Mouse (Mus musculus) MEL (cell line): Measurements from ENCODE around the gene Oas2. TPM values are rescaled to one million over a fixed set of nuclear protein-coding genes. Genes with fewer than 3 reads are reported as not detected.

Experiments
- DNase-seq: peaks from one replicate; pipeline ENCODE4 v3.0.0; 2011; ENCODE audit warnings: low read depth, low spot score
- H3K27ac ChIP-seq: 2 replicates; pipeline ENCODE4 v1.5.1; 2012; ENCODE audit warnings: low read depth, mild to moderate bottlenecking, control low read depth, low read length, moderate library complexity; ENCODE audit not compliant: control insufficient read depth
- H3K27me3 ChIP-seq, 2 experiments: fragments of 150-350 bp in 1 of 2; sonication (generic) in 1 of 2; 2 replicates each; pipeline ENCODE4 v1.6.1; 2012; ENCODE audit warnings: low read length in 2 of 2, mild to moderate bottlenecking in 2 of 2, improper control_type of control experiment in 1 of 2, moderate library complexity in 1 of 2; ENCODE audit not compliant: insufficient read depth in 2 of 2, control insufficient read depth in 1 of 2
- H3K36me3 ChIP-seq, 2 experiments: 2 replicates each; pipeline ENCODE4 v1.6.1; 2012 to 2014; ENCODE audit warnings: low read length in 2 of 2, improper control_type of control experiment in 1 of 2, inconsistent platforms in 1 of 2, mild to moderate bottlenecking in 1 of 2; ENCODE audit not compliant: insufficient read depth in 2 of 2, control insufficient read depth in 1 of 2
- H3K4me1 ChIP-seq, 2 experiments: fragments of 150-350 bp in 1 of 2; sonication (generic) in 1 of 2; 2 replicates each; pipeline ENCODE4 v1.6.1; 2012; ENCODE audit warnings: low read length in 2 of 2, improper control_type of control experiment in 1 of 2, mild to moderate bottlenecking in 1 of 2; ENCODE audit not compliant: insufficient read depth in 2 of 2, control insufficient read depth in 1 of 2
- H3K4me3 ChIP-seq, 2 experiments: fragments of 150-350 bp in 1 of 2; sonication (generic) in 1 of 2; 2 replicates each; pipeline ENCODE4 v1.5.1; 2012; ENCODE audit warnings: low read depth in 2 of 2, low read length in 2 of 2, mild to moderate bottlenecking in 2 of 2, moderate library complexity in 2 of 2, control low read depth in 1 of 2, improper control_type of control experiment in 1 of 2; ENCODE audit not compliant: control insufficient read depth in 1 of 2, insufficient read depth in 1 of 2
- H3K79me2 ChIP-seq: 2 replicates; pipeline ENCODE4 v1.6.1; 2012; ENCODE audit warnings: mild to moderate bottlenecking, low read length, moderate library complexity; ENCODE audit not compliant: control insufficient read depth, poor library complexity, insufficient read depth
- H3K9ac ChIP-seq: 2 replicates; pipeline ENCODE4 v1.6.1; 2012; ENCODE audit warnings: low read depth, mild to moderate bottlenecking, control low read depth, low read length, moderate library complexity; ENCODE audit not compliant: control insufficient read depth, poor library complexity, severe bottlenecking
- H3K9me3 ChIP-seq: fragments of 150-350 bp; sonication (generic); replicated peaks from 2 replicates; pipeline ENCODE4 v1.6.1; 2012; ENCODE audit warnings: mild to moderate bottlenecking, low read length, improper control_type of control experiment, moderate library complexity; ENCODE audit not compliant: insufficient read depth
- CHD1 ChIP-seq: IDR thresholded peaks from 2 replicates; pipeline ENCODE4 v1.6.1; 2012; ENCODE audit warnings: low read depth, mild to moderate bottlenecking, inconsistent platforms, low read length, improper control_type of control experiment
- CHD2 ChIP-seq: IDR thresholded peaks from 2 replicates; pipeline ENCODE4 v1.6.1; 2011; ENCODE audit warnings: low read length, improper control_type of control experiment
- CTCF ChIP-seq, 3 experiments: IDR thresholded peaks in 2 of 3; conservative IDR thresholded peaks in 1 of 3; 2 replicates each; pipeline ENCODE4 v1.5.1; 2011 to 2012; ENCODE audit warnings: low read length in 3 of 3, low read depth in 2 of 3, mild to moderate bottlenecking in 2 of 3, improper control_type of control experiment in 1 of 3, inconsistent platforms in 1 of 3, mixed read lengths in 1 of 3, moderate library complexity in 1 of 3; ENCODE audit not compliant: control insufficient read depth in 1 of 3, insufficient read depth in 1 of 3, poor library complexity in 1 of 3, severe bottlenecking in 1 of 3
- E2F4 ChIP-seq: IDR thresholded peaks from 2 replicates; pipeline ENCODE4 v1.6.1; 2011; ENCODE audit warnings: low read depth, low read length, improper control_type of control experiment, borderline replicate concordance
- ELF1 ChIP-seq: IDR thresholded peaks from 2 replicates; pipeline ENCODE4 v1.6.1; 2014; ENCODE audit warnings: low read depth, mild to moderate bottlenecking, inconsistent platforms, low read length, improper control_type of control experiment, moderate library complexity
- ETS1 ChIP-seq: IDR thresholded peaks from 2 replicates; pipeline ENCODE4 v1.6.1; 2012; ENCODE audit warnings: low read depth, mild to moderate bottlenecking, inconsistent platforms, low read length, improper control_type of control experiment, moderate library complexity
- JUND ChIP-seq: IDR thresholded peaks from 2 replicates; pipeline ENCODE4 v1.6.1; 2011; ENCODE audit warnings: low read depth, mild to moderate bottlenecking, improper control_type of control experiment, low read length
- KAT2A ChIP-seq: conservative IDR thresholded peaks from 2 replicates; pipeline ENCODE4 v1.6.1; 2012; ENCODE audit warnings: low read depth, low read length, improper control_type of control experiment, inconsistent platforms
- MAZ ChIP-seq: IDR thresholded peaks from 2 replicates; pipeline ENCODE4 v1.6.1; 2012; ENCODE audit warnings: low read depth, mild to moderate bottlenecking, inconsistent platforms, low read length, improper control_type of control experiment
- MEF2A ChIP-seq: IDR thresholded peaks from 2 replicates; pipeline ENCODE4 v1.6.1; 2014; ENCODE audit warnings: low read depth, mild to moderate bottlenecking, inconsistent platforms, low read length, improper control_type of control experiment; ENCODE audit not compliant: poor library complexity, insufficient replicate concordance, severe bottlenecking; ENCODE audit errors: extremely low read depth
- MYB ChIP-seq: IDR thresholded peaks from 2 replicates; pipeline ENCODE4 v1.6.1; 2011; ENCODE audit warnings: mild to moderate bottlenecking, low read depth, low read length, improper control_type of control experiment
- NELFE ChIP-seq: IDR thresholded peaks from 2 replicates; pipeline ENCODE4 v1.6.1; 2011; ENCODE audit warnings: low read depth, low read length, improper control_type of control experiment
- POLR2AphosphoS2 ChIP-seq: IDR thresholded peaks from 2 replicates; pipeline ENCODE4 v1.6.1; 2011; ENCODE audit warnings: low read length, improper control_type of control experiment
- POLR2AphosphoS5 ChIP-seq: IDR thresholded peaks from 2 replicates; pipeline ENCODE4 v1.6.1; 2012; ENCODE audit warnings: low read depth, borderline replicate concordance, mild to moderate bottlenecking, inconsistent platforms, low read length, moderate library complexity, mixed read lengths
- RAD21 ChIP-seq: IDR thresholded peaks from 2 replicates; pipeline ENCODE4 v1.6.1; 2011; ENCODE audit warnings: mild to moderate bottlenecking, low read depth, low read length, improper control_type of control experiment
- TBP ChIP-seq: IDR thresholded peaks from 2 replicates; pipeline ENCODE4 v1.8.0; 2011; ENCODE audit warnings: low read depth, low read length, improper control_type of control experiment
- USF2 ChIP-seq, 2 experiments: IDR thresholded peaks; 2 replicates each; pipeline ENCODE4 v1.6.1; 2011 to 2012; ENCODE audit warnings: improper control_type of control experiment in 2 of 2, low read length in 2 of 2, borderline replicate concordance in 1 of 2, inconsistent platforms in 1 of 2, low read depth in 1 of 2, mild to moderate bottlenecking in 1 of 2; ENCODE audit not compliant: insufficient read depth in 1 of 2
- ZC3H11A ChIP-seq: IDR thresholded peaks from 2 replicates; pipeline ENCODE4 v1.6.1; 2012; ENCODE audit warnings: low read depth, mild to moderate bottlenecking, inconsistent platforms, low read length, improper control_type of control experiment
- ZKSCAN1 ChIP-seq: IDR thresholded peaks from 2 replicates; pipeline ENCODE4 v1.6.1; 2012; ENCODE audit warnings: low read depth, mild to moderate bottlenecking, inconsistent platforms, low read length, improper control_type of control experiment, moderate library complexity
- ZMIZ1 ChIP-seq: IDR thresholded peaks from 2 replicates; pipeline ENCODE4 v1.6.1; 2012; ENCODE audit warnings: low read depth, mild to moderate bottlenecking, inconsistent platforms, low read length, improper control_type of control experiment, moderate library complexity
- ZNF384 ChIP-seq: IDR thresholded peaks from 2 replicates; pipeline ENCODE4 v1.6.1; 2012; ENCODE audit warnings: low read depth, mild to moderate bottlenecking, inconsistent platforms, low read length, improper control_type of control experiment
- polyA plus RNA-seq, 2 experiments: library from polyadenylated mRNA; stranded (reverse) in 1 of 2; unstranded in 1 of 2; fragments of >175 nt in 1 of 2; fragments of >200 nt in 1 of 2; gene quantifications; 2 replicates each; pipeline versions ENCODE4 v1.2.1 to v1.2.4; 2012; ENCODE audit warnings: low replicate concordance in 2 of 2, low read depth in 1 of 2; ENCODE audit not compliant: insufficient read length in 2 of 2, insufficient read depth in 1 of 2, missing spikeins in 1 of 2
- total RNA-seq: library from RNA; depleted of rRNA; stranded (reverse); fragments of 300-350 nt; gene quantifications from 2 replicates; pipeline ENCODE4 v1.2.3, GENCODE M21; 2012

The Oas2 gene
- total and polyA plus RNA-seq, 3 experiments, result 0.96 to 5.2 TPM; not detected in 1

- Histone ChIP-seq H3K4me1 (no peaks in the 10 kb centered on the region), H3K9ac (no peak overlapping the region), H3K79me2 (no peaks in the 10 kb centered on the region), H3K9me3 (no peaks in the 10 kb centered on the region), H3K4me3 (no peak overlapping the region), H3K27ac (no peak overlapping the region), H3K36me3 (no peaks in the 10 kb centered on the region), H3K27me3 (no peaks in the 10 kb centered on the region)
- no peak for DNase-seq
- TF ChIP-seq MAZ, result no peak
- no peak for TF ChIP-seq JUND
- TF ChIP-seq KAT2A, result no peak
- no peak for TF ChIP-seq POLR2AphosphoS5
- TF ChIP-seq POLR2AphosphoS2, result no peak
- TF ChIP-seq ELF1, result no peak
- TF ChIP-seq CHD2, result no peak
- TF ChIP-seq RAD21, result no peak
- TF ChIP-seq CTCF (IDR thresholded peaks at IDR 0.05 in 2 of 3, conservative IDR thresholded peaks at IDR 0.05 in 1 of 3; ENCODE audit: control insufficient read depth in 1 of 3, insufficient read depth in 1 of 3, low read depth in 2 of 3, low read length in 3 of 3, poor library complexity in 1 of 3, severe bottlenecking in 1 of 3), result no peak
- TF ChIP-seq E2F4, result no peak
- no peak for TF ChIP-seq MYB
- TF ChIP-seq ETS1, result no peak
- TF ChIP-seq ZKSCAN1, result no peak
- TF ChIP-seq ZC3H11A, result no peak
- TF ChIP-seq ZMIZ1, result no peak
Observed at GRCm38 (mm10) chr5:120694695-120695074, 55.0 kb downstream of the Oas2 start.

GRCm38 (mm10) chr5:120693931-120694694, 55.5 kb downstream of the Oas2 start:
- Histone ChIP-seq H3K36me3 (no peaks in the 10 kb centered on the region), H3K9me3 (no peaks in the 10 kb centered on the region), H3K4me1 (no peaks in the 10 kb centered on the region), H3K4me3 (no peak overlapping the region), H3K9ac (no peak overlapping the region), H3K27me3 (no peaks in the 10 kb centered on the region), H3K79me2 (no peaks in the 10 kb centered on the region), H3K27ac (no peak overlapping the region)
- TF ChIP-seq TBP (no peak), ELF1 (no peak), MYB (no peak), POLR2AphosphoS5 (no peak), USF2 (IDR thresholded peaks at IDR 0.05; ENCODE audit: borderline replicate concordance in 1 of 2, insufficient read depth in 1 of 2, low read depth in 1 of 2, low read length in 2 of 2) (no peak), CHD1 (no peak), MEF2A (no peak), KAT2A (no peak), ZNF384 (no peak), CTCF (IDR thresholded peaks at IDR 0.05 in 2 of 3, conservative IDR thresholded peaks at IDR 0.05 in 1 of 3; ENCODE audit: control insufficient read depth in 1 of 3, insufficient read depth in 1 of 3, low read depth in 2 of 3, low read length in 3 of 3, poor library complexity in 1 of 3, severe bottlenecking in 1 of 3) (no peak), NELFE (no peak)
- no peak for DNase-seq
